Mouse (Mus musculus) small intestine, adult 2 months (tissue): ENCODE measurements around the gene Iglon5. TPM values are rescaled to one million over a fixed set of nuclear protein-coding genes. Genes with fewer than 3 reads are reported as not detected.
A peak's percentile ranks its signal among the peaks of the same experiment; 100 is the strongest.

Source experiments
- H3K27ac ChIP-seq: fragments of 200-500 bp; 2 replicates; pipeline ENCODE4 v1.5.1; 2012; ENCODE audit warnings: low read depth, low read length, control low read depth, inconsistent platforms; ENCODE audit not compliant: insufficient read depth
- H3K27me3 ChIP-seq: fragments of 200-500 bp; 2 replicates; pipeline ENCODE4 v1.6.1; 2012; ENCODE audit warnings: mild to moderate bottlenecking, moderate library complexity, low read length, inconsistent platforms; ENCODE audit not compliant: control insufficient read depth, insufficient read depth
- H3K36me3 ChIP-seq: fragments of 200-500 bp; 2 replicates; pipeline ENCODE4 v1.6.1; 2012; ENCODE audit warnings: mild to moderate bottlenecking, low read length, control low read depth, inconsistent platforms; ENCODE audit not compliant: control insufficient read depth, insufficient read depth
- H3K4me1 ChIP-seq: fragments of 200-500 bp; 2 replicates; pipeline ENCODE4 v1.6.1; 2012; ENCODE audit warnings: low read length, inconsistent platforms, mixed read lengths; ENCODE audit not compliant: control insufficient read depth, insufficient read depth, insufficient read length
- H3K4me3 ChIP-seq: fragments of 200-500 bp; 2 replicates; pipeline ENCODE4 v1.5.1; 2012; ENCODE audit warnings: low read depth, mild to moderate bottlenecking, control low read depth, inconsistent platforms, low read length, moderate library complexity
- CTCF ChIP-seq: fragments of 200-500 bp; IDR thresholded peaks from 2 replicates; pipeline ENCODE4 v1.5.1; 2012; ENCODE audit warnings: low read depth, mild to moderate bottlenecking, control low read depth, inconsistent platforms, low read length, moderate library complexity, mixed read lengths; ENCODE audit not compliant: insufficient replicate concordance, insufficient read length; ENCODE audit errors: extremely low read depth
- POLR2A ChIP-seq: fragments of 200-500 bp; IDR thresholded peaks from 2 replicates; pipeline ENCODE4 v1.6.1; 2012; ENCODE audit warnings: low read depth, mild to moderate bottlenecking, control low read depth, inconsistent platforms, low read length, moderate library complexity
- WGBS: fragments of 180-500 bp; shearing (Covaris S2); methylation state at CpG from one replicate; pipeline ENCODE4 v1.1.7; 2018; 5-methylcytosine and 5-hydroxymethylcytosine counted together
- polyA plus RNA-seq: library from polyadenylated mRNA; depleted of rRNA; stranded (reverse); fragments of >200 nt; gene quantifications from 2 replicates; pipeline ENCODE4 v1.2.3, GENCODE M21; 2012

Gene Iglon5
- polyA plus RNA-seq, 1 experiment: 1.5 TPM

GRCm38 (mm10) chr7:43452609-43453008 lies 37.3 kb downstream of the Iglon5 start:
- no peaks in the 10 kb centered on the region for H3K27me3 ChIP-seq
- H3K36me3 ChIP-seq: peaks cover 28% of the 10 kb centered on the region
- H3K4me3 ChIP-seq: no peak overlapping the region
- no peak overlapping the region for H3K27ac ChIP-seq
- H3K4me1 ChIP-seq: peaks cover 13% of the 10 kb centered on the region
- WGBS: 51% methylated on average over 4 of the region's 4 CpGs
- no peak for TF ChIP-seq POLR2A
- no peak for TF ChIP-seq CTCF

GRCm38 (mm10) chr7:43451726-43452125 lies 38.1 kb downstream of the Iglon5 start:
- no peak overlapping the region for H3K4me3 ChIP-seq
- H3K27me3 ChIP-seq: no peaks in the 10 kb centered on the region
- no peak overlapping the region for H3K27ac ChIP-seq
- 91% methylated on average over 11 of the region's 11 CpGs for WGBS
- peaks cover 13% of the 10 kb centered on the region for H3K4me1 ChIP-seq
- H3K36me3 ChIP-seq: peaks cover 20% of the 10 kb centered on the region
- TF ChIP-seq CTCF (no peak), POLR2A (no peak)

DNA sequence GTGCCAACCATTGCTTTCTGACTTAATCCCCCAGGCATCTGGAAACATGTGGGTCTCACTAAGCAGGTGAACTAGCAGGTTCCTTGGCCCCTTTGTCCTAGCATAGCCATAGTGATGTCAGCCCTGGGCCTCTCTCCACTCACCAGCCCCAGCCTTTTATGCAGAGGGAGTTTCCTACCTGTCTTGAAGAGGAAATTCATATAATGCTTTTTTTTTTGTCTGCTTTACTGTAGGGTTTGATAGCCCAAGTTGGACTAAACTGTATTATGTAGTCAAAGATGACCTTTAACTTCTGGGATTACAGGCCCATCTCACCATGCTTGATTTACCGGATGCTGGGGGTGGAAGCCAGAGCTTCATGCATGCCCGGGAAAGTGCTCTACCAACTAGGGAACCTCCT lies 40.1 kb downstream of the Iglon5 start:
- Histone ChIP-seq H3K4me3 (no peak overlapping the region), H3K27me3 (no peaks in the 10 kb centered on the region), H3K36me3 (peaks cover 5% of the 10 kb centered on the region), H3K4me1 (peaks cover 13% of the 10 kb centered on the region), H3K27ac (no peak overlapping the region)
- 94% methylated on average over 2 of the region's 2 CpGs for WGBS
- TF ChIP-seq CTCF: no peak
- no peak for TF ChIP-seq POLR2A

DNA sequence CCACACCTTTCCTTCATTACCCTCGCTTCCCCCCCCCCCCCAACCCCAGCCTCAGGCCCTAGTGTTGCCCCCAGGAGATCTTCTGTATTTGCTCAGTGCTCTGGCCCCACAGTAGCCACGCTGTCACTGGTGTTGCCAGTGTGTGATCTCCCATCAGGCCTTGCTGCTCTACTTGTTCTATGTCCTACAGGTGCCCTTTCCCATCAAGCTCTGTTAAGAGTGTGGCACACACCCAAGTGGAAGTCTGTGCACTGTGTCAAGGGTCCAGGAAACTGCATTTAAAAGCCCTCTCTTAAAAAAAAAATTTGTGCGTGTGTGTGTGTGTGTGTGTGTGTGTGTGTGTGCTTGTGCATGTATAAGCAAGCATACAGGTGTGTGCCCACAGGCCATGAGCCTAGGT lies 41.6 kb downstream of the Iglon5 start:
- Histone ChIP-seq H3K27me3 (no peaks in the 10 kb centered on the region), H3K36me3 (peaks cover 2% of the 10 kb centered on the region; the same call in 1 of the 2 replicates), H3K4me1 (peaks cover 8% of the 10 kb centered on the region), H3K4me3 (no peak overlapping the region), H3K27ac (no peak overlapping the region)
- TF ChIP-seq POLR2A: no peak
- 69% methylated on average over 3 of the region's 3 CpGs for WGBS

- H3K4me1 ChIP-seq: peaks cover 4% of the 10 kb centered on the region; the same call in 1 of the 2 replicates
- no peaks in the 10 kb centered on the region for H3K27me3 ChIP-seq
- no peak for TF ChIP-seq POLR2A
- no peak overlapping the region for H3K4me3 ChIP-seq
- no peak overlapping the region for H3K27ac ChIP-seq
- peaks cover 2% of the 10 kb centered on the region; the same call in 1 of the 2 replicates for H3K36me3 ChIP-seq
- 69% methylated on average over 4 of the region's 4 CpGs for WGBS
Observed at GRCm38 (mm10) chr7:43447801-43448200, 42.1 kb downstream of the Iglon5 start.

DNA sequence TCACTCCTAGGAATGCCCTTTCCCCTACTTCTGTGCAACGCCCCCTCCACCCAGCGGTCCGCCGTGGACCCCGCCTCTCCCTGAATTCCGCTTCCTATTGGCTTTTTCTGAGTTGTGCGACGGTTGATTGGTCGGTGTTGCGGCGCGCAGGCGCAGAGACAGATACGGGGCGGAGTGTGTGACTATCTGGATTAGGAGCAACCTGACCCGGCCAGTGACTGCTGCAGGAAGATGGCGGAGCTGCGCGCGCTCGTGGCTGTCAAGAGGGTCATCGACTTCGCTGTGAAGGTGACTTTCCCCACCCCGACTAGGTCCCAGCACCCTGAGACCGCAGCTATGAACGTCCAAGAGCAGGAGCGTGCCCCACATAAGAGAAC lies 46.0 kb downstream of the Iglon5 start, which contains the start of the genes Etfb and Gm45233:
Gene Etfb (plus strand): TSS at position 167 of the 377 bp plus-strand sequence.
Gene Gm45233 (plus strand): TSS at position 212 of the 377 bp plus-strand sequence.
- Histone ChIP-seq H3K4me1 (peaks cover 4% of the 10 kb centered on the region), H3K27ac (peak within 1 kb of the TSS; percentile 100), H3K36me3 (no peaks in the 10 kb centered on the region), H3K27me3 (no peaks in the 10 kb centered on the region), H3K4me3 (peak within 1 kb of the TSS; percentile 95)
- 1% methylated on average over 27 of the region's 27 CpGs for WGBS
- peak; percentile 89 for TF ChIP-seq POLR2A
- no peak for TF ChIP-seq CTCF

GRCm38 (mm10) chr7:43443126-43443916 lies 46.6 kb downstream of the Iglon5 start:
- under 1% methylated on average over 36 of the region's 36 CpGs for WGBS
- peak overlapping the region; percentile 100 for H3K27ac ChIP-seq
- peaks cover 4% of the 10 kb centered on the region for H3K4me1 ChIP-seq
- no peaks in the 10 kb centered on the region for H3K36me3 ChIP-seq
- H3K4me3 ChIP-seq: peak overlapping the region; percentile 95
- H3K27me3 ChIP-seq: no peaks in the 10 kb centered on the region
- TF ChIP-seq POLR2A: peak; percentile 53; the same call in 1 of the 2 replicates
- peak; percentile 6; the same call in 1 of the 2 replicates for TF ChIP-seq CTCF

DNA sequence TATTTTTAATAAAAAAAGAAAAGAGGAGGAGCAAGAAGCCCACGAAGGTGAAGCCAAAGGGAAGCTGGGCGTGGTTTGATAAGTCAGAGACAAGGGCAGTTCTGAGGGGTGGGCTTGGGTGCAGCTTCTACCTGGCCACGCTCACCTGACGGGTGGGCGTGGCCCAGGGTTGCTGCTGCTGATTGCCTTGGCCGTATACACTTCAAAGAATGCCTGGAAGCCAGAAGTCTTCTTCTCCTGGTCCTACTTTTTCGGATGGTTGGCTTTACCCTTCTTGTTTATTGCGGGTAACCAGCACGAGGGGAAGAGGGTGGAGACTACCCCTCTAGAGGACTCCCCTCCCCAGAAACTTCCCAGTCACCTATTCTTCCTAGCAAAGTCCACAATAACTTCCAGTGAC lies 47.2 kb downstream of the Iglon5 start:
- H3K4me1 ChIP-seq: peaks cover 4% of the 10 kb centered on the region
- no peaks in the 10 kb centered on the region for H3K27me3 ChIP-seq
- no peaks in the 10 kb centered on the region for H3K36me3 ChIP-seq
- WGBS: 8% methylated on average over 9 of the region's 9 CpGs
- H3K4me3 ChIP-seq: peak overlapping the region; percentile 95
- H3K27ac ChIP-seq: peak overlapping the region; percentile 100
- TF ChIP-seq CTCF (no peak), POLR2A (no peak)
